Mouse (Mus musculus): ENCODE measurements at regions not wholly inside any gene's neighbourhood (a gene's known extent, or its start where the extent isn't known, plus 50 kb on each side); places are given as distances from the start of the nearest gene placed in this dataset.

DNA sequence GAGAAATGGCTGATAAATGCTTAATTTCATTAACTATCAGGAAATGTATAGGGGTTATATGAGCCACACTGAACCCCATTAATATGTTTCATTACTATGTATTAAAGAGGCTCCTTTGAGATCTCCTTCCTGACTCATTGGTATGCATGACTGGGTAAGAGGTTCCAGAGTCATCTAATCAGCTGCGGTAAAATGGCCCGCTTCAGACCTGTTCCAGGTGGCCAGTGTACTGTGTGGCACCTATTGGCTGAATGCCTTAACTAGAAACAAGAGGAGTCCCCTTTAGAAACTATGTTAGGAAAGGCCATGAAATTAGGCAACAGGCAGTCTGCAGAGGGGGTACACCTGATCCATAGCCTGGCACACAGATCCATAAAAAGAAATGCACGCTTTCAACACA lies 283.6 kb upstream of the Rgma start:
- WGBS = 95% methylated on average over 3 of the region's 3 CpGs

GRCm38 (mm10) chr7:73094059-73094458 lies 281.2 kb upstream of the Rgma start:
- WGBS = 46% methylated on average over 3 of the region's 3 CpGs
- Histone ChIP-seq H3K27ac (ENCODE audit: low read length) (no peak overlapping the region), H3K9ac (ENCODE audit: low read depth, low read length) (no peak overlapping the region), H3K36me3 (ENCODE audit: control insufficient read depth, insufficient read depth, low read length) (no peaks in the 10 kb centered on the region), H3K9me3 (ENCODE audit: control insufficient read depth, low read length) (no peaks in the 10 kb centered on the region), H3K4me2 (ENCODE audit: low read depth, low read length) (no peak overlapping the region), H3K4me1 (ENCODE audit: control insufficient read depth, insufficient read depth, low read length) (no peaks in the 10 kb centered on the region), H3K27me3 (replicated peaks; ENCODE audit: control insufficient read depth, insufficient read depth, low read length) (no peaks in the 10 kb centered on the region), H3K4me3 (ENCODE audit: low read length) (no peak overlapping the region)
- no peak for ATAC-seq

More for the DNA sequence above, 283.6 kb upstream of the Rgma start:
- no peak overlapping the region for H3K9ac ChIP-seq (ENCODE audit: low read depth, low read length)
- no peaks in the 10 kb centered on the region for H3K9me3 ChIP-seq (ENCODE audit: control insufficient read depth, low read length)
- no peak overlapping the region for H3K27ac ChIP-seq (ENCODE audit: low read length)
- ATAC-seq = no peak
- H3K4me3 ChIP-seq (ENCODE audit: low read length) = no peak overlapping the region
- H3K4me2 ChIP-seq (ENCODE audit: low read depth, low read length) = no peak overlapping the region
- H3K27me3 ChIP-seq (replicated peaks; ENCODE audit: control insufficient read depth, insufficient read depth, low read length) = no peaks in the 10 kb centered on the region
- no peaks in the 10 kb centered on the region for H3K4me1 ChIP-seq (ENCODE audit: control insufficient read depth, insufficient read depth, low read length)
- no peaks in the 10 kb centered on the region for H3K36me3 ChIP-seq (ENCODE audit: control insufficient read depth, insufficient read depth, low read length)

GRCm38 (mm10) chr7:73118871-73119270 lies 256.4 kb upstream of the Rgma start:
- Histone ChIP-seq H3K27me3 (replicated peaks; ENCODE audit: control insufficient read depth, insufficient read depth, low read length) (no peaks in the 10 kb centered on the region), H3K4me1 (ENCODE audit: control insufficient read depth, insufficient read depth, low read length) (no peaks in the 10 kb centered on the region; the same call in 1 of the 2 replicates)

DNA sequence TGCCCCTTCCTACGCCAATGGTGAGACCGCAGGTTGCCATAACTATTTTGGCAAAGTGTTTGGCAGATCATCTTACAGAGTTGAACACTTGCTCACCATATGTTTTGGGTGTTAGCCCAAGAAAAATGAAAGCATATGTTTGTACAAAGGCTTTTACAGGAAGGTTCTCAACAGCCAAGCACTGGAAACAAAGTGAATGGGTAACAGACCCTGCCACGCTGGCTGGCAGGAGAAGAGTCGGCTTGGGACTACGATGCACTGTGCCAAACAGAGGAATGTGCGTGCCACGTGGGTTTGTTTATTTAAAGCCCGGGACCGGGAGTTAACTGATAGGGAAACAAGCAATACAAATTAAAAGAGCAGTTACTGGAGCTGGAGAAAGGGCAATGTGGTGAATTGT lies 255.0 kb upstream of the Rgma start:
- H3K36me3 ChIP-seq (ENCODE audit: control insufficient read depth, insufficient read depth, low read length) = no peaks in the 10 kb centered on the region
- H3K9me3 ChIP-seq (ENCODE audit: control insufficient read depth, low read length) = no peaks in the 10 kb centered on the region
- ATAC-seq = no peak
- no peak overlapping the region for H3K4me3 ChIP-seq (ENCODE audit: low read length)
- H3K9ac ChIP-seq (ENCODE audit: low read depth, low read length) = no peak overlapping the region
- 57% methylated on average over 9 of the region's 9 CpGs for WGBS
- H3K27ac ChIP-seq (ENCODE audit: low read length) = no peak overlapping the region
- H3K27me3 ChIP-seq (replicated peaks; ENCODE audit: control insufficient read depth, insufficient read depth, low read length) = no peaks in the 10 kb centered on the region
- no peak overlapping the region for H3K4me2 ChIP-seq (ENCODE audit: low read depth, low read length)
- no peaks in the 10 kb centered on the region; the same call in 1 of the 2 replicates for H3K4me1 ChIP-seq (ENCODE audit: control insufficient read depth, insufficient read depth, low read length)

More at GRCm38 (mm10) chr7:73118871-73119270, 256.4 kb upstream of the Rgma start:
- Histone ChIP-seq H3K9ac (ENCODE audit: low read depth, low read length) (no peak overlapping the region), H3K36me3 (ENCODE audit: control insufficient read depth, insufficient read depth, low read length) (no peaks in the 10 kb centered on the region), H3K27ac (ENCODE audit: low read length) (no peak overlapping the region), H3K4me2 (ENCODE audit: low read depth, low read length) (no peak overlapping the region), H3K4me3 (ENCODE audit: low read length) (no peak overlapping the region), H3K9me3 (ENCODE audit: control insufficient read depth, low read length) (no peaks in the 10 kb centered on the region)
- WGBS = 47% methylated on average over 8 of the region's 8 CpGs
- no peak for ATAC-seq

DNA sequence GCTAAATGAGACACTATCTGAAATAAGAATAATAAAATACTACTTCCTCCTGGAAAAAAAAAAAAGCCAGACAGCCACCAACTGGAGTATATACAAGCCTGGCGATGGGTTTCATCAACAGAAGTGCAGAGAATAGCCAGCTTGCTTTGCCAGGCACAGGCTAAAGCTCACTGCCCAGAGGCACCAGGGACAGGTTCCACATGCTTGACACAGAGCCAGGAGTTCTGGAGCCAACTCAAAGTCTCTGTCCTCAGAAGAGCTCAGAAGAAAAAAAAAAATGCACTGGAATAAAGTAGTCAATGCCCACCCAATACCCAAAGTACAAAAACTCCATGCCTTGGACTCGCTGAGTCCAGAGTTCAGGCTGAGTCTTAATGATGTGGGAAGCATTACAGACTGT lies 250.3 kb upstream of the Rgma start:
- no peak overlapping the region for H3K4me2 ChIP-seq (ENCODE audit: low read depth, low read length)
- no peak overlapping the region for H3K4me3 ChIP-seq (ENCODE audit: low read length)
- WGBS = 75% methylated on average over 2 of the region's 2 CpGs
- no peaks in the 10 kb centered on the region for H3K36me3 ChIP-seq (ENCODE audit: control insufficient read depth, insufficient read depth, low read length)
- no peaks in the 10 kb centered on the region for H3K9me3 ChIP-seq (ENCODE audit: control insufficient read depth, low read length)
- no peak overlapping the region for H3K27ac ChIP-seq (ENCODE audit: low read length)
- no peak for ATAC-seq
- H3K4me1 ChIP-seq (ENCODE audit: control insufficient read depth, insufficient read depth, low read length) = no peaks in the 10 kb centered on the region
- no peaks in the 10 kb centered on the region for H3K27me3 ChIP-seq (replicated peaks; ENCODE audit: control insufficient read depth, insufficient read depth, low read length)
- no peak overlapping the region for H3K9ac ChIP-seq (ENCODE audit: low read depth, low read length)

DNA sequence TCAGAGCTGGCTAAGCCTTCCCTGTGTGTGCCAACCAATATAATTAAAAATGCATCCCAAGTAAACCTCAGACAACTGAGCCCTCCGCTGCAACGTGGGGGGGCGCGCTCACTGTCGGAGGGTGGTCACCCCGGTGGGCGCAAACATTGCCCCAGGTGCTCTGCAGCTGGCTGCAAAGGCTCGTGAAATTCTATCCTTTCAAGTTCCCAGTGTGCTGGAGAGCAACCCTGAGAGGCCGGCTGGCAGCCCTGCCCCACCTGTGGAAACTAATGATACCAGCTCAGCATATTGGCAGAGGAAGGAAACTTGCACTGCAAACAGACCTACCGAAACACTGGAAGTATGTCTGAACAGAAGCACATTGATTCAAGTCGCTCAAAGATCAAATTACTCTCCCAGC lies 249.4 kb upstream of the Rgma start:
- ATAC-seq = no peak
- Histone ChIP-seq H3K36me3 (ENCODE audit: control insufficient read depth, insufficient read depth, low read length) (no peaks in the 10 kb centered on the region), H3K4me1 (ENCODE audit: control insufficient read depth, insufficient read depth, low read length) (no peaks in the 10 kb centered on the region), H3K27ac (ENCODE audit: low read length) (no peak overlapping the region), H3K9ac (ENCODE audit: low read depth, low read length) (no peak overlapping the region), H3K4me2 (ENCODE audit: low read depth, low read length) (no peak overlapping the region), H3K4me3 (ENCODE audit: low read length) (no peak overlapping the region), H3K9me3 (ENCODE audit: control insufficient read depth, low read length) (no peaks in the 10 kb centered on the region), H3K27me3 (replicated peaks; ENCODE audit: control insufficient read depth, insufficient read depth, low read length) (no peaks in the 10 kb centered on the region)
- 14% methylated on average over 11 of the region's 11 CpGs for WGBS

DNA sequence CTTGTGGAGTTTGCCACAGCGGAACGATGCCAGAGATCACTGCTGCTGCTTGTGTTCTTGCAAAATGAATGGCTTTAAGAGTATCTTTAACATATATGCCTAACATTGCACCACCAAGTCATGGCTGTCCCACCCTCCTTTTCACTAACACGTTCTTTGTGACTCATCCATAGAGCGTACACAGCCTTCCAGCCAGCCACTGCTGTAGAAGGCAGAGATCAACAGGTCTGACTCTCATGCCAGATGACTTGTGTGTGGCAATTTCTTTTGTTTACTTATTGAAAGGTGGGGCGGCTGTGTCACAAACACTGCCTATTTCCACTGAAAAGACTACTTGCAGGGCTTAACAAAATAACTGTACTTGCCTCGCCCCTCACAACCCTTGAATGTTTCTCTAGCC lies 239.5 kb upstream of the Rgma start:
- H3K9ac ChIP-seq (ENCODE audit: low read depth, low read length) = no peak overlapping the region
- no peak overlapping the region for H3K27ac ChIP-seq (ENCODE audit: low read length)
- H3K9me3 ChIP-seq (ENCODE audit: control insufficient read depth, low read length) = no peaks in the 10 kb centered on the region
- no peaks in the 10 kb centered on the region for H3K27me3 ChIP-seq (replicated peaks; ENCODE audit: control insufficient read depth, insufficient read depth, low read length)
- WGBS = 68% methylated on average over 6 of the region's 6 CpGs
- H3K4me3 ChIP-seq (ENCODE audit: low read length) = no peak overlapping the region
- H3K4me1 ChIP-seq (ENCODE audit: control insufficient read depth, insufficient read depth, low read length) = no peaks in the 10 kb centered on the region
- no peaks in the 10 kb centered on the region for H3K36me3 ChIP-seq (ENCODE audit: control insufficient read depth, insufficient read depth, low read length)
- ATAC-seq = no peak
- no peak overlapping the region for H3K4me2 ChIP-seq (ENCODE audit: low read depth, low read length)

- H3K27ac ChIP-seq (ENCODE audit: low read length) = no peak overlapping the region
- WGBS = 41% methylated on average over 5 of the region's 5 CpGs
- no peak for ATAC-seq
- H3K9me3 ChIP-seq (ENCODE audit: control insufficient read depth, low read length) = no peaks in the 10 kb centered on the region
- H3K27me3 ChIP-seq (replicated peaks; ENCODE audit: control insufficient read depth, insufficient read depth, low read length) = no peaks in the 10 kb centered on the region
- H3K4me2 ChIP-seq (ENCODE audit: low read depth, low read length) = no peak overlapping the region
- H3K4me1 ChIP-seq (ENCODE audit: control insufficient read depth, insufficient read depth, low read length) = no peaks in the 10 kb centered on the region
- no peaks in the 10 kb centered on the region for H3K36me3 ChIP-seq (ENCODE audit: control insufficient read depth, insufficient read depth, low read length)
- no peak overlapping the region for H3K9ac ChIP-seq (ENCODE audit: low read depth, low read length)
- H3K4me3 ChIP-seq (ENCODE audit: low read length) = no peak overlapping the region
Observed at GRCm38 (mm10) chr7:73138269-73138668, 237.0 kb upstream of the Rgma start.

DNA sequence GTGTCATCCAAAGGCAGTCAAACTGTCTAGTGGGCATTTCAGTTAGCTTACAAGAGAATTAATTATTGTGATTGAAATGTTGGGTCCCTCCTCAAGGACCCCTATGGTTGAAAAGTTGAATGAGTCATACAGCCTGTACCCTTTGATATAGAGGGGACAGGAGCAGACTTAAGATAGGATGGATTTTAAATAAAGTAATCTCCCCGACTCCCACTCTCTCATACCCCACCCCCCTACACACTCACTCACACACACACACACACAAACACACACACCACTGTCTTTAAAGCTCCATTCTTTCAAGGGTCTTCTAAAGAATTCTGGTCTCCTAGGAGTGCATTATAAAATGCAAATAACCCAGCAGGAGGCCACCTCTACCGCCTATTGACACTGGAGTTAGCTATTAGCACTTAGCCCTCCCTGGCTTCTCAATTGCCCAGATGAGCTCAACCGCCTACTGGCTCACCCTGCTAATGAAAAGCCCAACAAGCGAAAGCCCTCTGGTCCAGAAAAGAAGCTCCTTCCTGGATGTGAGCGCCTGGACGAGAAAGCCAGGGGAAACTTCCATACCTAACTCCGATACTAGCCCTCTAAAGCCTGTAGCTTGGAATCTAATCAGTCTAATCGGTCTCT lies 236.3 kb upstream of the Rgma start:
- Histone ChIP-seq H3K4me3 (ENCODE audit: low read length) (no peak overlapping the region), H3K9me3 (ENCODE audit: control insufficient read depth, low read length) (no peaks in the 10 kb centered on the region), H3K4me1 (ENCODE audit: control insufficient read depth, insufficient read depth, low read length) (no peaks in the 10 kb centered on the region), H3K27ac (ENCODE audit: low read length) (no peak overlapping the region), H3K4me2 (ENCODE audit: low read depth, low read length) (no peak overlapping the region), H3K9ac (ENCODE audit: low read depth, low read length) (no peak overlapping the region), H3K27me3 (replicated peaks; ENCODE audit: control insufficient read depth, insufficient read depth, low read length) (no peaks in the 10 kb centered on the region), H3K36me3 (ENCODE audit: control insufficient read depth, insufficient read depth, low read length) (no peaks in the 10 kb centered on the region)
- WGBS = 37% methylated on average over 8 of the region's 8 CpGs
- ATAC-seq = no peak

GRCm38 (mm10) chr7:73139901-73140300 lies 235.4 kb upstream of the Rgma start:
- no peaks in the 10 kb centered on the region for H3K36me3 ChIP-seq (ENCODE audit: control insufficient read depth, insufficient read depth, low read length)
- no peaks in the 10 kb centered on the region for H3K4me1 ChIP-seq (ENCODE audit: control insufficient read depth, insufficient read depth, low read length)
- H3K27ac ChIP-seq (ENCODE audit: low read length) = no peak overlapping the region
- H3K9ac ChIP-seq (ENCODE audit: low read depth, low read length) = no peak overlapping the region
- no peaks in the 10 kb centered on the region for H3K9me3 ChIP-seq (ENCODE audit: control insufficient read depth, low read length)
- H3K27me3 ChIP-seq (replicated peaks; ENCODE audit: control insufficient read depth, insufficient read depth, low read length) = no peaks in the 10 kb centered on the region
- no peak overlapping the region for H3K4me3 ChIP-seq (ENCODE audit: low read length)
- WGBS = 65% methylated on average over 6 of the region's 6 CpGs
- H3K4me2 ChIP-seq (ENCODE audit: low read depth, low read length) = no peak overlapping the region
- no peak for ATAC-seq
